Mouse (Mus musculus): ENCODE measurements around the gene Cyb5rl. TPM values are rescaled to one million over a fixed set of nuclear protein-coding genes. Genes with fewer than 3 reads are reported as not detected.

Gene Cyb5rl
- total RNA-seq, 1 experiment from 2014 or later = 6.2 TPM

GRCm38 (mm10) chr4:107052962-107053553 is 13.7 kb upstream of the Cyb5rl start:
- peak; percentile 37 to 56; a peak in 3 of 4 replicates for ATAC-seq (replicated peaks in 1 of 2; ENCODE audit: insufficient read depth in 1 of 2, low FRiP score in 2 of 2, low TSS enrichment in 1 of 2, low read depth in 1 of 2, poor library complexity in 2 of 2, severe bottlenecking in 2 of 2)

- ATAC-seq (replicated peaks in 1 of 2; ENCODE audit: insufficient read depth in 1 of 2, low FRiP score in 2 of 2, low TSS enrichment in 1 of 2, low read depth in 1 of 2, poor library complexity in 2 of 2, severe bottlenecking in 2 of 2) = no peak
Observed at GRCm38 (mm10) chr4:107056088-107056487, 10.7 kb upstream of the Cyb5rl start.

GRCm38 (mm10) chr4:107058346-107058745 is 8.4 kb upstream of the Cyb5rl start:
- ATAC-seq (replicated peaks in 1 of 2; ENCODE audit: insufficient read depth in 1 of 2, low FRiP score in 2 of 2, low TSS enrichment in 1 of 2, low read depth in 1 of 2, poor library complexity in 2 of 2, severe bottlenecking in 2 of 2) = no peak

GRCm38 (mm10) chr4:107058781-107059180 is 8.0 kb upstream of the Cyb5rl start:
- ATAC-seq (replicated peaks in 1 of 2; ENCODE audit: insufficient read depth in 1 of 2, low FRiP score in 2 of 2, low TSS enrichment in 1 of 2, low read depth in 1 of 2, poor library complexity in 2 of 2, severe bottlenecking in 2 of 2) = peak; percentile 88 to 89

GRCm38 (mm10) chr4:107061560-107061959 is 5.2 kb upstream of the Cyb5rl start:
- no peak for ATAC-seq (replicated peaks in 1 of 2; ENCODE audit: insufficient read depth in 1 of 2, low FRiP score in 2 of 2, low TSS enrichment in 1 of 2, low read depth in 1 of 2, poor library complexity in 2 of 2, severe bottlenecking in 2 of 2)

GRCm38 (mm10) chr4:107063214-107063613 is 3.6 kb upstream of the Cyb5rl start:
- ATAC-seq (replicated peaks in 1 of 2; ENCODE audit: insufficient read depth in 1 of 2, low FRiP score in 2 of 2, low TSS enrichment in 1 of 2, low read depth in 1 of 2, poor library complexity in 2 of 2, severe bottlenecking in 2 of 2) = no peak

GRCm38 (mm10) chr4:107064394-107065098 is 2.2 kb upstream of the Cyb5rl start:
- ATAC-seq (replicated peaks in 1 of 2; ENCODE audit: insufficient read depth in 1 of 2, low FRiP score in 2 of 2, low TSS enrichment in 1 of 2, low read depth in 1 of 2, poor library complexity in 2 of 2, severe bottlenecking in 2 of 2) = no peak

GRCm38 (mm10) chr4:107067151-107067840 is 508 bp downstream of the Cyb5rl start:
- peak; percentile 44 to 57 for ATAC-seq (replicated peaks in 1 of 2; ENCODE audit: insufficient read depth in 1 of 2, low FRiP score in 2 of 2, low TSS enrichment in 1 of 2, low read depth in 1 of 2, poor library complexity in 2 of 2, severe bottlenecking in 2 of 2)

- no peak for ATAC-seq (replicated peaks in 1 of 2; ENCODE audit: insufficient read depth in 1 of 2, low FRiP score in 2 of 2, low TSS enrichment in 1 of 2, low read depth in 1 of 2, poor library complexity in 2 of 2, severe bottlenecking in 2 of 2)
Observed at GRCm38 (mm10) chr4:107072343-107072742, 5.6 kb downstream of the Cyb5rl start.

GRCm38 (mm10) chr4:107075456-107075855 is 8.7 kb downstream of the Cyb5rl start:
- no peak for ATAC-seq (replicated peaks in 1 of 2; ENCODE audit: insufficient read depth in 1 of 2, low FRiP score in 2 of 2, low TSS enrichment in 1 of 2, low read depth in 1 of 2, poor library complexity in 2 of 2, severe bottlenecking in 2 of 2)

GRCm38 (mm10) chr4:107078894-107079293 is 12.1 kb downstream of the Cyb5rl start:
- no peak for ATAC-seq (replicated peaks in 1 of 2; ENCODE audit: insufficient read depth in 1 of 2, low FRiP score in 2 of 2, low TSS enrichment in 1 of 2, low read depth in 1 of 2, poor library complexity in 2 of 2, severe bottlenecking in 2 of 2)

- ATAC-seq (replicated peaks in 1 of 2; ENCODE audit: insufficient read depth in 1 of 2, low FRiP score in 2 of 2, low TSS enrichment in 1 of 2, low read depth in 1 of 2, poor library complexity in 2 of 2, severe bottlenecking in 2 of 2) = no peak
Observed at GRCm38 (mm10) chr4:107079716-107080115, 12.9 kb downstream of the Cyb5rl start.

- ATAC-seq (replicated peaks in 1 of 2; ENCODE audit: insufficient read depth in 1 of 2, low FRiP score in 2 of 2, low TSS enrichment in 1 of 2, low read depth in 1 of 2, poor library complexity in 2 of 2, severe bottlenecking in 2 of 2) = no peak
Observed at GRCm38 (mm10) chr4:107082185-107082584, 15.4 kb downstream of the Cyb5rl start.

- no peak for ATAC-seq (replicated peaks in 1 of 2; ENCODE audit: insufficient read depth in 1 of 2, low FRiP score in 2 of 2, low TSS enrichment in 1 of 2, low read depth in 1 of 2, poor library complexity in 2 of 2, severe bottlenecking in 2 of 2)
Observed at GRCm38 (mm10) chr4:107083126-107083525, 16.3 kb downstream of the Cyb5rl start.

- no peak; a peak in 1 of 4 replicates for ATAC-seq (replicated peaks in 1 of 2; ENCODE audit: insufficient read depth in 1 of 2, low FRiP score in 2 of 2, low TSS enrichment in 1 of 2, low read depth in 1 of 2, poor library complexity in 2 of 2, severe bottlenecking in 2 of 2)
Observed at GRCm38 (mm10) chr4:107084343-107084742, 17.6 kb downstream of the Cyb5rl start.

GRCm38 (mm10) chr4:107084858-107085257 is 18.1 kb downstream of the Cyb5rl start:
- ATAC-seq (replicated peaks in 1 of 2; ENCODE audit: insufficient read depth in 1 of 2, low FRiP score in 2 of 2, low TSS enrichment in 1 of 2, low read depth in 1 of 2, poor library complexity in 2 of 2, severe bottlenecking in 2 of 2) = no peak

- ATAC-seq (replicated peaks in 1 of 2; ENCODE audit: insufficient read depth in 1 of 2, low FRiP score in 2 of 2, low TSS enrichment in 1 of 2, low read depth in 1 of 2, poor library complexity in 2 of 2, severe bottlenecking in 2 of 2) = no peak
Observed at GRCm38 (mm10) chr4:107091696-107092095, 24.9 kb downstream of the Cyb5rl start.

GRCm38 (mm10) chr4:107094484-107095187 is 27.8 kb downstream of the Cyb5rl start:
- ATAC-seq (replicated peaks in 1 of 2; ENCODE audit: insufficient read depth in 1 of 2, low FRiP score in 2 of 2, low TSS enrichment in 1 of 2, low read depth in 1 of 2, poor library complexity in 2 of 2, severe bottlenecking in 2 of 2) = no peak
